Mouse (Mus musculus): Measurements from ENCODE around the gene Ddah1.
"Not testable (repeated sequence)": the region's sequence is repeated elsewhere in the genome, so short reads cannot be mapped to it uniquely, and the experiment has no call there.

The Ddah1 gene

GRCm38 (mm10) chr3:145864033-145864712 lies 105.7 kb downstream of the Ddah1 start:
- peak in 1 of 2 experiments; percentile 24 for DNase-seq (ENCODE audit: low spot score in 2 of 2)

DNA sequence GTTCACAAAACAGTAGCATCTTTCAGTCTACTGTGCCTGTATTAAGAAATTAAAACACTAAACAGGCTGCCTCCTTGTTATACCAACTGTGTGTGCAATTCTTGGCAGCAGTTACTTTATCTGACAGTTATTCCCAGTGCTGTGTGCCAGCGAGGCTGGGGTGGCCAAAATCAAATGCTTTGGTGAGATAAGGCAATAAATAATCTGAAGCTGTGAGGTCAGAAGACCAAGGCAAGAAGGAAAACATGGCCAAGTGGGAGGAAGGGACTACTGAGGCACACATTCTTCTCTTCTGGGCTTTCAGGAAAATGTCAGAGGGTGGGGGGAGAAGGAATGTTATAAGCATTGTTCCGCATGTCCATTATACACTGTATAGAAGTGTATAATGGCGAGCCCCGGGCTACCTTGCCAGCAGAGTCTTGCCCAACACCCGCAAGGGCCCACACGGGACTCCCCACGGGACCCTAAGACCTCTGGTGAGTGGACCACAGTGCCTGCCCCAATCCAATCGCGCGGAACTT lies 106.3 kb downstream of the Ddah1 start:
- DNase-seq (ENCODE audit: low spot score in 2 of 2) = peak; percentile 36 to 46

GRCm38 (mm10) chr3:145872680-145873079 lies 114.2 kb downstream of the Ddah1 start:
- peak; percentile 48 to 65 for DNase-seq (ENCODE audit: low spot score in 2 of 2)

DNA sequence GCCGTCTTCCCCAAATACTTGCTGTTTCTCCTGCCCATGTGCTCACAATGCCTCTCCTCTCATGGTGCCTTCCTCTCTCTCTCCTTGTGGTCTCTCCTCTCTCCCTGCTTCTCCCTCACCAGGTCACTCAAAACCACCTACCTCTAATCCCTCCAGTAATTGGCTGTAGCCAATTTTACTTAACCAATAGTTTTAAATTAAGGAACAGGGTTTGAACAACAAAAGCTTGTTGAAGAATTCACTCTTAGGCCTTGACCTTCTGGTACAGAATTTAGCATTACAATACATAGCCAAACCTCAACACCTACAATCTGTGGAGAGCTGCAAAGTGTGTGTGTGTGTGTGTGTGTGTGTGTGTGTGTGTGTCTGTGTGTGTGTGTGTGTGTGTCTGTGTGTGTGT lies 114.8 kb downstream of the Ddah1 start:
- DNase-seq (ENCODE audit: low spot score in 2 of 2) = no peak

GRCm38 (mm10) chr3:145874126-145874525 lies 115.7 kb downstream of the Ddah1 start:
- DNase-seq (ENCODE audit: low spot score in 2 of 2) = peak; percentile 65 to 66

GRCm38 (mm10) chr3:145876120-145876519 lies 117.6 kb downstream of the Ddah1 start:
- no peak for DNase-seq (ENCODE audit: low spot score in 2 of 2)

- DNase-seq (ENCODE audit: low spot score in 2 of 2) = not testable (repeated sequence)
These were observed 120.4 kb downstream of the Ddah1 start for GRCm38 (mm10) chr3:145878867-145879266.

- no peak for DNase-seq (ENCODE audit: low spot score in 2 of 2)
These were observed 121.9 kb downstream of the Ddah1 start for GRCm38 (mm10) chr3:145880335-145880734.

- no peak for DNase-seq (ENCODE audit: low spot score in 2 of 2)
These were observed 123.8 kb downstream of the Ddah1 start for GRCm38 (mm10) chr3:145882076-145882874.

GRCm38 (mm10) chr3:145883233-145883632 lies 124.8 kb downstream of the Ddah1 start:
- DNase-seq (ENCODE audit: low spot score in 2 of 2) = no peak

- no peak for DNase-seq (ENCODE audit: low spot score in 2 of 2)
These were observed 126.9 kb downstream of the Ddah1 start for GRCm38 (mm10) chr3:145885376-145885775.

DNA sequence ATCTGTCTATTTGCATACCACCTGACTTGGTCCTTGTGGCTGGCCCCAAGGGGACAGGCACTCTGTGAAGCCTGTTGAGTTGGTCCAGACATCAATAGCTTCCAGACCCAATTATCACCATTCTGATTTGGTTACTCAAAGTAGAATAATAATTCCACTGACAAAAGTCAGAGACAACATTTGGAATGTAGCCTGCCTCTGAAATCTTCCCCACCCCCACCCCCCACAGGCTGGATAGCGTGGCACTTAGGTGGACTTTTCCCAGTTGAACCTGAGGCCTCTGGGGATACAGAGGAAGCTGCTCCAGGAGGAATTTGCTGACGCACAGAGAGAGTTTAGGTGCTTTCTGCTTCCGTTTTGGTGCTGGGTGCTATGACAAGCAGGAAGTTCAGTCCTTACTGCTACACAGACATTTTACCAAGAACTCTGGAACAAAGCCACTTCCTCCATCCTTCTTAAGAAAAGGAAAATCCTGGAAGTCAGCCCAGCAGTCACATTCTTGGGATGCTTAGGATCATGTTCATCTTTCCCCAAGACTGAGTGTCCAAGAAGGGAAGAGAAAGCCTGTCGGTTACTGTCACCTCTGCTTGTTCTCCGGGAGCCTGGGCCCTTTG lies 127.5 kb downstream of the Ddah1 start:
- DNase-seq (ENCODE audit: low spot score in 2 of 2) = peak; percentile 59 to 71

- DNase-seq (ENCODE audit: low spot score in 2 of 2) = no peak
These were observed 129.0 kb downstream of the Ddah1 start for GRCm38 (mm10) chr3:145887430-145887971.

GRCm38 (mm10) chr3:145890346-145891132 lies 132.1 kb downstream of the Ddah1 start:
- DNase-seq (ENCODE audit: low spot score in 2 of 2) = no peak

DNA sequence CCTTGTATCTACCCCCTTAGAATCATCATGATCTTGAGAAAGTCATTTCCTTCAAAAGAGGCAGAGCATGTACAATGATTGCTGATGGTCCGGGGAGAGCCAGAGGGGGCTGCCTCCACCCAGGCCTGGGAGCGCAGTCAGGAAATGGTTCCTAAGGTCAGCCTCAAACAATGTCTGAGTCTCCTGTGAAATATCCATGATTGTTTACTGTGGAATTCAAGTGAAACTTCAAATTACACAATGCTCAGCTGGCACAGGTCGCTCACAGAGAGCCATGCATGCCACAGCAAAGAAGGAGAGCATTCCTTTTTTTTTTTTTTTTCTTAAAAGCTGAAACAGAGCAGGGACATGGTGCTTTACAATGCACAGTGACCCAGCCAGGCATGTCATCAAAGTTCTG lies 134.0 kb downstream of the Ddah1 start:
- no peak for DNase-seq (ENCODE audit: low spot score in 2 of 2)

DNA sequence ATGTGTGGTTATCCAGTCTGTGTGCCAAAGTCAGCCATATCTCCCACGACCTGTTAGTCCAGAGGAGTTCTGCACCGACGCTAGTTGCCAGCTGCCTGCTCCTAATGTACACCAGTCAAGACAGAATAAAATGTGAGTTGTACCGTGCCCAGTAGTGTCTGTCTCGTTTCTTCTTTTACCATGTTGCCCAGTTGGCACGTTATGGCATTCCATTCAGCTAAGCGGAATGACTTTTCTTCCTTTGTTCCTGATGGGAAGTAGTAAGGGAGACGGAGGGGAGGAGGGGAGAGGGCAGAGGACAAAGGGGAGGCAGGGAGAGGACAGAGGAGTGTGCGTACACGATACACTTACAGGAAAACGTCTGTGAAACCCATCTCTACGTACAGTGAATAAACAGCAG lies 135.7 kb downstream of the Ddah1 start:
- no peak for DNase-seq (ENCODE audit: low spot score in 2 of 2)

- peak; percentile 75 to 81 for DNase-seq (ENCODE audit: low spot score in 2 of 2)
These were observed 139.3 kb downstream of the Ddah1 start for GRCm38 (mm10) chr3:145897749-145898148.

GRCm38 (mm10) chr3:145899832-145900231 lies 141.4 kb downstream of the Ddah1 start:
- peak; percentile 76 to 77 for DNase-seq (ENCODE audit: low spot score in 2 of 2)

- DNase-seq (ENCODE audit: low spot score in 2 of 2) = no peak
These were observed 145.1 kb downstream of the Ddah1 start for GRCm38 (mm10) chr3:145903530-145903929.

GRCm38 (mm10) chr3:145904850-145905776 lies 146.6 kb downstream of the Ddah1 start:
- peak in 1 of 2 experiments; percentile 51 for DNase-seq (ENCODE audit: low spot score in 2 of 2)
